Mouse (Mus musculus) thymus, postnatal 36 days (tissue): Measurements from ENCODE around the gene Mif.
"Not testable (repeated sequence)": the region's sequence is repeated elsewhere in the genome, so short reads cannot be mapped to it uniquely, and the experiment has no call there.

ENCODE experiments used
- DNase-seq, 2 experiments: peaks; one replicate each; pipeline ENCODE4 v3.0.0; 2022; ENCODE audit warnings: mixed read lengths in 2 of 2

The Mif gene

DNA sequence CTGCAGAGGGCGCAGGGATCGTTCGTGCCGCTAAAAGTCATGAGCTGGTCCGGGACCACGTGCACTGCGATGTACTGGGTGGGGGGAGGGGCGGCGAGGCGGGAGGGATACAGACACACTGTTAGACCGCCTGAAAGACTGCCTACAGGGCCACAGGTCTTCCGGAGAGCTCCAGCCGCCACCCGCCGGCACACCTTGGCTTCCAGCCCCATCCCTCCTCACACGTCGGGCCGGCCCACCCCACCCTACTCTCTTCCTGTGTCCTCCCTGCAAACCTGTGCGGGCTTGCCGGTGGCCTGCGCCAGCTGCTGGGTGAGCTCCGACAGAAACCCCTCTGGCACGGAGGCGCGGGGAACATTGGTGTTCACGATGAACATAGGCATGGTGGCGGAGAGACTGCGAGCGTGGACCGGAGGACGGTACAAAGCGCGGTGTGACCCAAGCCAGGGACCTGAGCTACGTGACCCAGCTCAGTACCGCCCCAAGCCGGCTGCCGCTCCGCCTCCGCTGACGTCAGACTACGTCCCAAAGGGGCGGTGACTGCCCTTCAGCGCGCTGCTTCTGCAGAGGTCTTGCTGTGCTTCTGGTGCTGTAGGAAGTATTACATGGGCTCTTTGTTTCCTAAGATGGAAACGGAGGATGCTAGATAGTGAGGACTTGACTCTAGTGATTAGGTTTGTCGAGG lies at the start of gene Mif:
Gene Mif (minus strand): TSS at position 455 of the 685 bp plus-strand sequence.
- peak; percentile 86 to 89 for DNase-seq

- no peak for DNase-seq
Observed at GRCm38 (mm10) chr10:75906882-75907281, 46.8 kb upstream of the Mif start.

DNA sequence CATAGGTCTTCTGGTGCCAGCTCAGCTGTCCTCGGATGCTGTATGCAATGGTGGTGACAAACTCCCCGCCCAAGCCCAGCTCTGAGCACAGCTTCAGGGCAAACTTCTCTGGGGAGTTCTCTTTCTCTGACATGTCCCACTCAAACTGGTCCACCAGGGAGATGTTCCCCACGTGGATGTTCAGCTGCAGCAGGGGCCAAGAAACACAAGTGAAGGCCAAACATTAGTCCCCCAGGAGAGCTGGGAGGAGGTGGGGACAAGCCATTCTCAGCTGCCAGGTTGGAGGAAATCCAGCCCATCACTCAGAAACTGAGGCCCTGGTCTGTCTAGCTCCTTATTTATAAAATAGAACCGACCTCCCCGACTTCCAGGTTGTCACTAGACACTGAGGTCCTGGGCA lies 44.4 kb upstream of the Mif start:
- no peak for DNase-seq

GRCm38 (mm10) chr10:75898846-75899245 lies 38.8 kb upstream of the Mif start:
- no peak for DNase-seq

DNA sequence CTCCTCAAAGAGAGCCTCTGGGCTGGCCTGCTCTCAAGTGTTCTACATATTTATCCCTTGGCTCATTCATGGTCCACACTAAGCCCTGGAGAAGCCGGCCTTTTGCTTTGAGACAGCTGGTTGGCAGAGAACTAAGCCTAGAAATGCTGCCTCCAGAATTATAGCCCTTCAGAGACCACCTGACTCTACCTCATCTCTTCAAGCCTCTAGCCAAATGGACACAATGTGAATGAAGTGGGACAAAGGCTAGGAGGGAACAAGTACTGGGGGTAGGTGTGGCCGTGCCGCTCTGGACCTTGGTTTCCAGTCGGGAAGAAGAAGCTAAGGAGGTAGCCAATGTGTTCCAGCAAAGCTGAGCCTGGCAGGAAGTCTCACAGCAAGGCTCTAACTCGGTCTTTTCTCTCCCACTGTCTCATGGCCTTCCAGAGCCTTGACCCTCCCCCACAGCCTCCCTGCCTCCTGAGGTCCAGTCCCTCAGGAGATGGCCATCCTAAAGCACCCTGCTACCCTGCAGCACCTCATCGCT lies 38.1 kb upstream of the Mif start:
- no peak for DNase-seq

- DNase-seq = peak; percentile 32 to 45
Observed at GRCm38 (mm10) chr10:75897373-75897772, 37.3 kb upstream of the Mif start.

DNA sequence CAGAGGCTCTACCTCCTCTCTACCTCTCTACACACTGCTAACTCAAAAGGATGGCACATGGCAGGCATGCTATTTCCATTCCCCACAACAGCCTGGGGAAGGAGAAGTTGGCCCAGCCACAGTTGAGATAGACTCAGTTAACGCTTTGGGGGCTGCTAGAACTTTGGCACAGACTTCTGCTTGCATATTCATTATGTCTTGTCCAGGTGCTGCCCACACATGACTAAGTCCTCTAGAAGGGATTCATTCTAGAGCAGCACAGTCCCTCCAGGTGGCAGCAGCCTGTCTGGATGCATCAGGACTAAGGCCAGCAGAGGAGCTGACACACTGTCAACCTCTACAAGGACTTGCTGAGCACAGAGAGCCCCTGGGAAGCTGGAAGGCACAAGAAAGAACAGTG lies 36.2 kb upstream of the Mif start:
- DNase-seq = no peak

- DNase-seq = no peak
Observed at GRCm38 (mm10) chr10:75895730-75896129, 35.7 kb upstream of the Mif start.

GRCm38 (mm10) chr10:75894601-75895000 lies 34.6 kb upstream of the Mif start:
- no peak for DNase-seq

DNA sequence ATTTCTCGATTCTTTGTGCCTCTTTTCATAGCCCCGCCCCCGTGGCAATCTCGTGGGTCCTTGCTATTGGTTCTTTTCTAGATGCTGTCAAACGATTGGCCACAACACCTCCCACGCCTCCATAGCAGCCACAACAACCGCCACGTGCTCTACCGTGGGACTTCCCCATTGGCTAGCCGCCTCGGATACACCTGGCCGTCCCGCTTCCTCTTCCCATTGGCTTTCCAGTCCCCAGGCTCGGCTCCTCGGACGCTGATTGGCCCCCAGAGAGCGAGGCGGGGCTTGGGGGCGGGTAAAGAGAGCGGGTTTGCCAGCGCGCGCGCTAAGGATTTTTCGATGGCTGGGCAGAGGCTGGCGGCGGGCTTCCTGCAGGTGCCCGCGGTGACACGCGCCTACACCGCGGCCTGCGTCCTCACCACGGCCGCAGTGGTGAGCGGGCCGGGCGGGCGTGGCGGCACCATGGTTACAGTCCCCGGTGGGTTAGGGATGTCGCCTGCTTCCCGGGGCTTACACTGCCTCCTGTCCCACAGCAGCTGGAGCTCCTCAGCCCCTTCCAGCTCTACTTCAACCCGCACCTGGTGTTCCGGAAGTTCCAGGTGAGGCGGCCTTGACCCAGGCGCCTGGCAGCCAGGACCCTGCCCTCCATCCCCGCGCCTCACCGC lies 33.2 kb upstream of the Mif start, which contains the start of gene Derl3:
Gene Derl3 (plus strand): TSS at position 325 of the 662 bp plus-strand sequence.
- DNase-seq = peak; percentile 94 to 96

GRCm38 (mm10) chr10:75889406-75890153 lies 29.5 kb upstream of the Mif start:
- DNase-seq = no peak

- DNase-seq = not testable (repeated sequence)
Observed at GRCm38 (mm10) chr10:75887504-75887903, 27.5 kb upstream of the Mif start.

- no peak for DNase-seq
Observed at GRCm38 (mm10) chr10:75884742-75885141, 24.7 kb upstream of the Mif start.

DNA sequence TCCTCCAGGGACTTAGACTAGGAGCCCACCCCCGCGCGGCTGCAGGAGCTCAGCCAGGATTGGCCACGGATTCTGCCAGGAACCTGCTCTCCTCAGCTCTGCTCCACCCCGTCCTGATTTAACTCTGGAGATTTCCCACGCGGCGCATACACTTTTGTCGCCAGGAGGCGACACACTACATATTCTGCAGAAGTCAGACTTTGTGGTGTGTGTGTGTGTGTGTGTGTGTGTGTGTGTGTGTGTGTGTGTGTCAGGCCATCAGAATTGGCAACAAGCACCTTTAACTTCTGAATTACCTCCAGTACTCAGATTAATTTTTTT lies 23.2 kb upstream of the Mif start:
- DNase-seq = peak; percentile 60 to 61

DNA sequence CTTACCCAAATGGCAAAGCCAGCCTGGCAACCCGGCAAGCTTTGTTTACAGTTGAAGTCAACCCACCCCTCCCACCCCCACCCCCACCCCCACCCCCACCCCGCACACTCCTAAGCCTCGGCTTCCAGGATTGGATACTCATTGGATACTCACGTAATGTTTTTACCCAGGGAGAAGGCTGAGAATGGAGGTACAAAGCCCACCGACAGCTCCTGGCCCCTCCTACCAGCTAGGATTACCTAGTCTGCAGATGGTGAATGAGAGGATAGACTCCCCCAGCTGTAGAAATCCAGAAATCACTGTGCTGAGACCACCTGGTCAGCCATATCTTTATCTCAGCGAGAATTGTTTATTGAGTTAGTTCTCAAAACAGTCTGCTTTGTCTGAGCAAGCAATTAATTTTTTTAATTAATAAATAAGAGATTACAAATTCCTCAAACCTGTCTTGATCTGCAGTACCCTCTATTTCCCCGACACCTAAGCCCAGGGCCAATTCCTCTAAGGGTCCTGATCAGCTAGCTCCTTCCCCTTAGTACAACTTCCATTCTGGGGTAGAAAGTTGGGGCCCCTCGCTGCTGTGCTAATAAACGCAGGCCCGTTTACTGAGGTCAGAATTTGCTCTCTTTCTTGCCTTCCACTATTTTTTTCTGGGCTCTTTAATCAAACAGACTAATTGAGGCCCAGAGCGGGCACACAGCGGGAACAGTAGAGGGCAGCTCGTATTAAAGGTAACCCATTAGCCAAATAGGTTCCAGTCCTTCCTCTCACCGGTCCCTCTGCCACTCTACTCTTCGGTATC lies 22.6 kb upstream of the Mif start:
- no peak for DNase-seq

DNA sequence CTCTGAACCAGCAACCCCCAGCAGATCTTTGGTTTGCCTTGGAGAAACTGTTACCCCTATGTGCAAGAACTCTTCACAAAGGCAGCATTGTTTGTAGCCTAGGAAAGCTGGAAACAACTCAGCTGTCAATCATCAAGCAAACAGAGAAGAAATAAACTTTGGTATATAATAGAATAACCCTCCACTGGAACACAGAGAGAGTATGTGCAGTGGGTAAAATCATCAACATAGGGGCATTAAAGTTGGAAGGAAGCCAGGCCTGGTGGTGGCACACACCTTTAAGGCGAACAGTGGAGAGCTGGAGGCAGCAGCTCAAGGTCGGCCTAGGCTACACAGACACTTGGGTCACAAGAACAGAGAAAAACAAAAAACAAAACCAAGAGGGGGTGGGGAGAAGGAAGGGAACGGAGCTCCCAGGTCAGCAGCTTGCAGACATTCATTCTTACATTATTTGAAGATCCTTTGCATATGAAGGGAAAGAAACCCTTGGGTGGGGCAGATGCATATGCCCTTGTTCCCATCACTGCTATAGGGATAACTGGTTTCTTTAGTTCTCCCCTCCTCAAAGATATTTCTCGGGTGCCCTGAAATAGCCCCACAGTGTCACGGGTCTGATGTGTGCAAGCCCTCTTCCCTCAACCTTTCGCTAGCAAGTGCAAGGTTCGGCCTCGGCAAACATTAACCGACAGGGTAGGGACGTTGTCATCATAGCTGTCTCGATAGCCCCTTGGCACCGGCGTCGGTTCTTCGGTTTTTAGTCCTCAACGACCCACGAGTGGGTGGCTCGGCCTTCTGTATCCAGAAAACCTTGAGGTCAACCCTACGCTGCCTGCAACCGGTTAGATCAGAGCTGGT lies 21.8 kb upstream of the Mif start:
- DNase-seq = no peak

GRCm38 (mm10) chr10:75880771-75881577 lies 20.9 kb upstream of the Mif start:
- DNase-seq = no peak

- no peak for DNase-seq
Observed at GRCm38 (mm10) chr10:75880351-75880750, 20.3 kb upstream of the Mif start.

GRCm38 (mm10) chr10:75878836-75879235 lies 18.8 kb upstream of the Mif start:
- DNase-seq = no peak

DNA sequence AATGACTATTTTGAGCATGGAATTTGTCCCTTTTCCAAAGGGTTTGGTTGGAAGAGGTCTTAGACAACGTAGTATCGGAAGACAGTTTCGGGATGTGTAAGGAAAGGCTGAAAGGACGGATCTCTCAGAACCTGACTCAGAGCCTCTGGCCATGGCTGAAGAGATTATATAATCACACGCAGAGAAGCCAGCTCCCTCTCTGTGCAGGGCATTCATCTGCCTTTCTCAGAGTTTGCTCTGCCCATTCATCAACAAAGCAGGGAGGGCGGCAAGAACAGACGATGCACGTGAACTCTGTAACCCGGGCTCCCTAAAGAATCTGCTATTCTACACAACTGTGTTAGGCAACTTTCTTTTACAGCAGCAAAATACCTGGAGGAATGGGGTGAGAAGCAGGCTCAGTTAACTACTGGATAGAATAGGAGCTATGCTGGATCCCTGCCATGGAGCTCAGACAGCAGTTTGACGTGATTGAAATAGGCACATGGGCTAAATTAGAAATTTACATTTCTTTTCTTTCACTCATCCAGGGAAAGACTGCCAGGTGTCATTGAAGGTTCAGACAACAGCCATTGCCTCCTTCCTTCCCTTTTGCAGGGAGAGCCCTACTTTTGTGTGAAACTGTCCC lies 13.6 kb upstream of the Mif start:
- DNase-seq = no peak
